7 mouse cellular contexts compared by ENCODE assay signal in genomic region chr2:11254446-11254845, GRCm38 (mm10).
"Had no signal": no experiment of that assay in that cellular context is flagged by ENCODE, and none has a peak within 500 bp of the region (broad histone marks: within the 10 kb centered on the region; RNA-seq: fewer than 3 reads in every experiment).

No protein-coding gene starts in this region.

- H3K27me3 ChIP-seq: limb, embryonic 13.5 days; neural tube, embryonic 12.5 days; stomach, embryonic 15.5 days had no signal

- H3K4me3 ChIP-seq: limb, embryonic 13.5 days; midbrain, embryonic 10.5 days; myocyte; neural tube, embryonic 12.5 days; stomach, embryonic 15.5 days had no signal

- H3K4me1 ChIP-seq: limb, embryonic 13.5 days; midbrain, embryonic 10.5 days; neural tube, embryonic 12.5 days; stomach, embryonic 15.5 days had no signal

- H3K36me3 ChIP-seq: limb, embryonic 13.5 days; midbrain, embryonic 10.5 days; neural tube, embryonic 12.5 days; stomach, embryonic 15.5 days had no signal

- H3K27ac ChIP-seq: kidney, postnatal 0 days; limb, embryonic 13.5 days; liver, embryonic 14.5 days; midbrain, embryonic 10.5 days; neural tube, embryonic 12.5 days; stomach, embryonic 15.5 days had no signal
